Mouse (Mus musculus): Measurements from ENCODE around the gene Stk32c. TPM values are rescaled to one million over a fixed set of nuclear protein-coding genes. Genes with fewer than 3 reads are reported as not detected.

The Stk32c gene
- total RNA-seq, 2 experiments from 2014 or later, result 0.36 to 0.48 TPM

Other genes with a start within 250 kb of the Stk32c start
- gene Dpysl4, start 127.3 kb downstream of the Stk32c start, total RNA-seq (2021), result under 1 TPM; 0.28 to 0.35 TPM
- gene Lrrc27, start 319 bp downstream of the Stk32c start, total RNA-seq (2021), result 1 to 10 TPM; 3.2 to 3.9 TPM
- 1 to 10 TPM; 2.8 to 3.7 TPM for gene Pwwp2b, start 35.2 kb upstream of the Stk32c start, total RNA-seq (2021)
- 10 to 100 TPM; 59.6 to 69.6 TPM for gene Inpp5a, start 175.8 kb upstream of the Stk32c start, total RNA-seq (2021)

All from gastrocnemius, postnatal 25 days (tissue).